Mouse (Mus musculus): ENCODE data around the gene Setd7. TPM values are rescaled to one million over a fixed set of nuclear protein-coding genes. Genes with fewer than 3 reads are reported as not detected.

The Setd7 gene
- total RNA-seq, 2 experiments from 2014 or later, result 76.1 to 80.7 TPM

DNA sequence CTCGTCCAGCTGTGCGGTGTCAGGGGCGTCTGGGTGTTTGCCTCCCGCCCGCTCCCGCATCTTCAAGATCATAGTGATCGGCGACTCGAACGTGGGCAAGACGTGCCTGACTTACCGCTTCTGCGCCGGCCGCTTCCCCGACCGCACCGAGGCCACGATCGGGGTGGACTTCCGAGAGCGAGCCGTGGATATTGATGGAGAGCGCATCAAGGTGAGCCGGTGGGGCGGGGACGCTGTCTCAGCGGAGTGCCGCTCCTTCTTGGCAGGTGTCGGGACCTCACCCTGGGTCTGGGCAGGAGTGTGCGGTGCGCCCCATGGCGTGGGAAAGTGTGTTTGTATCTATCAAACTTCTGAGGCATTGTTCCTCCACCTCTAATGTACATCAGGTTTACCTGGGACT is 76.3 kb downstream of the Setd7 start:
- no peak for DNase-seq (ENCODE audit: low spot score in 2 of 2)

DNA sequence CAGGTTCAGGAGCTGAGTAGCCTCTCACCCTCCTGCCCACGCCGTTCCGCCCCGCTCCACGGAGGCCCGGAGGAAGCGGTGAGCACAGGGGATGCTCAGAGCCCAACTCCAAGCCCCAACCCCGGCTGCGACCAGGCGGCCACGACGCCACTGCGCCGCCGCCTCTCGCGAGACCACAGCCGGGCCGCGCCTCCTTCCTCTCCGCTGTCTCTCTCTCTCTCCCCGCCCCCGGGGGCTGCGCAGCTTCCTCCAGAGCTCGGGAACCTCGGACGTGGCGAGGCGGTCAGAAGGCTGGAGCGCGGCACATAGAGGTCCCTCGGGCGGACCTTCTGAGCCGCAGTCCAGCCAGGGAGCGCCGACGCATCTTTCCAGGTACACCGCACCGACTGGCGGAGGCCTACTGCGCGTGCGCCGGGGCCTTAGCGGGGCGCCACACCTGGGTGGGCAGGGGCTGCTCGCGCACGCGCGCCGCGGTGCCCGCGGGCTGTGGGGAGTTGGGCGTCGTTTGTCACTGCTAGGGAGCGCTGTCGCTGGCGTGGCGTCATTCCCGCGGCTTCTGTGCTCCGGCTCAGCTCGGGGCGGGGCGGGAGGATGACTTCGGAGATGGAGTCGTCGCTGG is 76.8 kb downstream of the Setd7 start, which contains the start of gene Rab33b:
Rab33b (plus strand) TSS at position 180 of the 619 bp plus-strand sequence.
- peak; percentile 97 to 98 for DNase-seq (ENCODE audit: low spot score in 2 of 2)
- intact Hi-C loops (cut with DNase I), result loop anchor here (5.0 kb wide), 2 partner anchors 78 to 758 kb away; partner anchors contain the start of gene Setd7

More for the DNA sequence above, 76.3 kb downstream of the Setd7 start:
- intact Hi-C loops (cut with DNase I), result loop anchor here (5.0 kb wide), 2 partner anchors 78 to 758 kb away; partner anchors contain the start of gene Setd7

DNA sequence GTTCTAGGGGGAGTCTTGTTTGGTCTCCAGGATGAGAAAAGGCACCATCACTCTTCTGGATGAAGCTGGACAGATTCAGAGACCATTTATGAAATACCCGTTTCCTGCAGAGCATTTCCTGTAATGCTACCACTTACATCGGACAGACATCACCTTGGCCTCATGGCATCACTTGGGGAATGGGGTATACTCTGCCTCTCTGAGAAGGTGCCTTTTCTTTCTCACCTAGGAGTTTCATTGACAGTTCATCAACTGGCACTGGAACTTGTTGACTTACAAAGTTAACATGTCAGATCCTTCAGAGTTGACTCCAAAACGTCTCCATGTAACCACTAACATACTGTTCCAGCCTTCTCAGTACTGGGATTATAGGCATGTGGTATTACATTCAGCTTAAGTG is 77.9 kb downstream of the Setd7 start:
- intact Hi-C loops (cut with DNase I), result loop anchor here (5.0 kb wide), 2 partner anchors 80 to 760 kb away; partner anchors contain the start of gene Setd7

DNA sequence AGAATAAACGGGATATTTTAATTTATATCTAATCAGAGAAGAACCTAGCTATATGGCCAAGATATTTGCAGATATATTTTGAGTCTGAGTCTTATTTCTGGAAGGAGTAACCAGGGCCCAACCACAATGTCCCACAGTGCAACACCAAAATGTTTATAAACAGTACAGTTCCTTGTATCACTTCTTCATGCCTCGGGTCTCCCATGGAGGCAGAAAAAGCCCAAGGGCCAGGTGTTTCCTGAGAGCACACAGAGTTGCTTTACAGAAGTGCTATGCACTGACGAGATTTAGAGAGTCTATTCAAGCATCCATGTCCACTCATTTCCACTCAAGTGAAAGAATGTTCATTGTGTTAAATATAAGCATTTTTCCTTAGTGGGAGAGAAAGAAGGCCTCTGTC is 78.8 kb downstream of the Setd7 start:
- intact Hi-C loops (cut with DNase I), result loop anchor here (5.0 kb wide), 2 partner anchors 80 to 760 kb away; partner anchors contain the start of gene Setd7
- no peak for DNase-seq (ENCODE audit: low spot score in 2 of 2)

More for the DNA sequence above, 77.9 kb downstream of the Setd7 start:
- no peak for DNase-seq (ENCODE audit: low spot score in 2 of 2)

DNA sequence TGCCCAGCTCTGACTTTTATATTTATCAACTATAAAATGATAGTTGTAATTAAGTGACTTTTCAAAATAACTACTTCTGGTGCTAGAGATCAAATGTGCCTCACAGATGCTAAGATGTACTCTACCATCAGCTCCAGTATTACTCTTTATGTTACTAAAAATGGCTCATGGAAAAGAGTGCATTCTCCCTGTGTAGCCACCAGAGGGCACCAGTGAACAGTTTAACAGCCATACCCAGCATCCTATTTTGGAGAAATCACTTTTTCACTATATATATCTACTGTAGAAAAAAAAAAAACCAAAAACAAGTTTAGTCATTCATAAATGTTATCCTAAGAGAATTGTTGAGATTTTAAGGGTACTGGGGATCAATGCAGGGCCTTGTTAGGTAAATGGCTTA is 79.6 kb downstream of the Setd7 start:
- intact Hi-C loops (cut with DNase I), result loop anchor here (5.0 kb wide), 2 partner anchors 81 to 761 kb away; partner anchors contain the start of gene Setd7
- peak; percentile 64 to 72 for DNase-seq (ENCODE audit: low spot score in 2 of 2)

DNA sequence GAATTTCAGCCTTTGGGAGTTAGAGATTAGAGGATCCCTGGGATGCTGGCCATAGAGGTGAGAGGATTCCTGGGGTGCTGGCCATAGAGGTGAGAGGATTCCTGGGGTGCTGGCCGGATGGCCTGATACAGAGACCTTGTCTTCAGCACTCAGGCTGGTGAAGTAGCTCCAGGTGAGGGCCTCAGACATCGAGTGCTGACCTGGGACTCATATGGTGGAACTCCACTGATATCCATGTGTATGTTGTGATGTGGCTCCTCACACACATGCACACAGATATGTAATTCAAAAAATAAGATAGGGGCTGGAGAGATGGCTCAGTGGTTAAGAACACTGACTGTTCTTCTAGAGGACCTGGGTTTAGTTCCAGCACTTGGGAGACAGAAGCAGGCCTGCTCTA is 80.8 kb downstream of the Setd7 start:
- no peak for DNase-seq (ENCODE audit: low spot score in 2 of 2)
- intact Hi-C loops (cut with DNase I), result loop anchor here (5.0 kb wide), 2 partner anchors 82 to 762 kb away; partner anchors contain the start of gene Setd7

DNA sequence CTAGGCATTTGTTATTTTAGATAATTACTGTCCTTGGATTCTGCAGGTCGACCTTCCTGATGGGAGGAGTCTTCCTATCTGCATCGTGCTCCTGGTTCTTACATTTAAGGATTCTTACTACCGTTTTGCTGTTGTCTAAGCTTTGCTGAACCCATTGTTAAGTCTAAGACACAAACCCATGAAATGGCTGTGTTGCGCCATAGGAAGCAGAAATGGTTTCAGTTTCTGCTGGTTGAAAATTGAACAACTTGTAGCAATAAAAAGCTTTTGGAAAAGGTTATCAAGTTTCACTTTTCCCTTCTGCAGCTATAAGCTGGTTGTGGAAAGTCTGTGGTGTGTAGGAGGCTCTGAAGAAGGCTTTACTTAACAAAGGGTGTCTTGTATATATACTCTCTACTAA is 85.0 kb downstream of the Setd7 start:
- DNase-seq (ENCODE audit: low spot score in 2 of 2), result no peak
- intact Hi-C loops (cut with DNase I), result no loop called here

DNA sequence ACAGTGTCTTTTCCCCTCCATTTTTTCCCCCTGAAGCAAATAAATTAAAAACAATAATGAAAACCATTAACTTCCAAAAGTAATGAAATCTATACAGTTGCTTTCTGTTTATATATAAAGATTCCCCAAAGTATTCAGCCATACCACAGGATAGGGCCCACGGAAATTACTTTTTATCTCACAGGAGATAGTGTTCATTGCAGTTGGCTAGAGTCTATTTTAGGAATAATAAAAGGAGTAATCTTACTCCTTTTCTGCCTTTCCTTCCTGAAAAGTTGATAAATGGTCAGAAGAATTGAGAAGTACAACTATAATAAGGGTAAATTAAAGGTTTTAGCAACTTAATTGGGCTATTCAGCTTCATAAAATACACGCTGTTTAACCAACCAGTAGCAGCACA is 92.1 kb downstream of the Setd7 start:
- intact Hi-C loops (cut with DNase I), result no loop called here

More for the DNA sequence above, 92.1 kb downstream of the Setd7 start:
- DNase-seq (ENCODE audit: low spot score in 2 of 2), result no peak

Other genes with a start within 250 kb of the Setd7 start
- gene Elf2, start 220.2 kb downstream of the Setd7 start, total RNA-seq (2021), result 10 to 100 TPM; 25.5 to 26.1 TPM
- gene Mgarp, start 164.1 kb downstream of the Setd7 start, total RNA-seq (2021), result not detected
- gene Ndufc1, start 151.9 kb downstream of the Setd7 start, total RNA-seq (2021), result 100 to 1,000 TPM; 343 to 354 TPM
- 10 to 100 TPM; 39.8 to 46.5 TPM for gene Naa15, start 145.7 kb downstream of the Setd7 start, total RNA-seq (2021)
- gene Rab33b, start 77.0 kb downstream of the Setd7 start, total RNA-seq (2021), result 10 to 100 TPM; 21.1 to 21.7 TPM
- gene Mgst2, start 99.5 kb upstream of the Setd7 start, total RNA-seq (2021), result under 1 TPM in 1 of 2 experiments, not detected in 1; 0.82 TPM